Mouse (Mus musculus) cerebellum, adult 2 months (tissue): ENCODE measurements around the gene Tmem100.

Experiments
- CTCF ChIP-seq: fragments of 200-500 bp; IDR thresholded peaks from 2 replicates; pipeline ENCODE4 v1.5.1; 2011; ENCODE audit warnings: low read depth, mild to moderate bottlenecking, control low read depth, low read length, moderate library complexity, borderline replicate concordance; ENCODE audit not compliant: insufficient read depth
- POLR2A ChIP-seq: fragments of 200-500 bp; IDR thresholded peaks from 2 replicates; pipeline ENCODE4 v1.6.1; 2011; ENCODE audit warnings: low read length, control low read depth, borderline replicate concordance; ENCODE audit not compliant: insufficient read depth

GRCm38 (mm10) chr11:90013657-90014056 lies 16.5 kb upstream of the Tmem100 start:
- TF ChIP-seq CTCF = no peak
- TF ChIP-seq POLR2A = no peak
